Mouse (Mus musculus) heart, adult 11 months (tissue): ENCODE measurements around the gene St3gal3.

Experiments used
- DNase-seq: peaks from one replicate; pipeline ENCODE4 v3.0.0; 2022

The St3gal3 gene

DNA sequence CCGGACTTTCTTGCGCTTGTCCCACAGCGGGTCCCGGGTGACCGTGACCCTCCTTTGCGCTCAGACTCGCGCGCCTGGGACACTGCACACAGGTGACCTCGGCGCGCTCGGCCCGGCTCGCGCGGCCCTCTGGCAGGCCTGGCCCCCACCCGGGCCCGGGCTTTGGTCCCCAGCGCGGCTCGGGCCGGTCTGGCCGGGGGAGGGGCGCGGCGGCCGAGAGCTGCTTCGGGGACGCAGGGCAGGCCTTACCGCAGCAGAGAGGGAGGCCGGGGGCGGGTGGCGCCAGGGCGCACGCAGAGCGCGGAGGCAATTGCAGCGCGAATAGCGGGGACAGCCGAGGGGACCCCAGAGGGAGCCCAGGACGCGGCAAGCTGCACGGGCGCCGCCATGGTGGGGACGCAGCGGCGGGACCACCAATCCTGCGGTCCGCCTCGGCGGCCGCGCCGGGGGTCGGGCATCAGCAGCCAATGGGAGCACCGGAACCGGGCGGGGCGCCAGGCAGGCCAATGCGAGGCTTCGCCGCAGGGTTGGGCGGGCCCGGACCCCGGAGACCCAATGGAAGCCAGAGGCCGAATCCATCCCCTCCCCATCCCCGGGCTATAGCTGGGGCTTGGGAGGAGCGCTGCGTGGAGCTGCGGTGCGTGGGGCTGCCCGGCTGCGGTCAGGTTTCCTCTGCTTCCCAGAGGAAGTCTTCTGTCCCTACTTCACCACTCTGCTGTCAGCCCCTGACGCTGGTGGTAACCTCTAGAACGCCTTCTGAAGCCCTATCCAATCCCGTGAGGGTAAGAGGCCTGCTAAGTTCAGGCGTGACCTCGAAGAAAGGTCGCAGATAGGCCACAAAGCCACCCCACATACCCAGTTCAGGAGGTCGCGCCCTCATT, at the start of gene St3gal3:
St3gal3 (minus strand) TSS at position 430 of the 881 bp plus-strand sequence.
- DNase-seq, result peak; percentile 100

DNA sequence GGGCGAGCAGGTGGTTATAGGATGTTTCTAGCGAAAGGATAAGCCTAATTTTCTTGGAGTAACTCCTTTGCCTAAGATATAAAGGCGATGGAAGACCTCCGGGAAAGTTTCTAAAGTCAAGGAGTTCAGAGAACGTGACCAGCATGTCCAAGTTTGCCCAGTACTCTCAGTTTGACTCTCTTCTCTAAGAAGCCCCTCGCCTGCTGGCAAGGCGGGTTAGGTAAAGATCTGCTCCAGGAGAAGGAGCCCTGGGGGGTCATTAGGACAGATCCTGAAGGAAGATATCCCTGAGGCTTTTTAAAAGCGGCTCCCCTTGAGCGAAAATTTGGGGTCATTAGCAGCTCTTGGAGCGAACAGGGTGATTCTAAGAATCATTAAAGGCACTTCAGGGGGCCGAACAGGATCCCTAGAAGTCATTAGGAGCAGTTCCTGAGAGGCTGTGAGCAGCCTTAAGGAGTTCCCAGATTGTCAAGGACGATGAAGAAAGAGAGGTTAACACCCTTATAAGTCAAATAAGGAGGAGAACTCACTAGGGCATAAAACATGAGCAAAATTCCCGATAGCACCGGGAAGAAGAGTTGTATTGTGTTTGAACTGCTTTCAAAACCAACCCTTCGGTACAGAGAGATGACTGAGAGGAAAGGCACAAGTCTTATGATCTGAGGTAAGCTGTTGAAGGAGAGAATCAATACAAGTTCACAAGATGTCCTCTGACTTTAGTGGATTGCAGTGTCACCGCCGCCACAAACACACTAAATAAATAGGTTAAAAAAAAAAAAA, 45.8 kb upstream of the St3gal3 start:
- no peak for DNase-seq

DNA sequence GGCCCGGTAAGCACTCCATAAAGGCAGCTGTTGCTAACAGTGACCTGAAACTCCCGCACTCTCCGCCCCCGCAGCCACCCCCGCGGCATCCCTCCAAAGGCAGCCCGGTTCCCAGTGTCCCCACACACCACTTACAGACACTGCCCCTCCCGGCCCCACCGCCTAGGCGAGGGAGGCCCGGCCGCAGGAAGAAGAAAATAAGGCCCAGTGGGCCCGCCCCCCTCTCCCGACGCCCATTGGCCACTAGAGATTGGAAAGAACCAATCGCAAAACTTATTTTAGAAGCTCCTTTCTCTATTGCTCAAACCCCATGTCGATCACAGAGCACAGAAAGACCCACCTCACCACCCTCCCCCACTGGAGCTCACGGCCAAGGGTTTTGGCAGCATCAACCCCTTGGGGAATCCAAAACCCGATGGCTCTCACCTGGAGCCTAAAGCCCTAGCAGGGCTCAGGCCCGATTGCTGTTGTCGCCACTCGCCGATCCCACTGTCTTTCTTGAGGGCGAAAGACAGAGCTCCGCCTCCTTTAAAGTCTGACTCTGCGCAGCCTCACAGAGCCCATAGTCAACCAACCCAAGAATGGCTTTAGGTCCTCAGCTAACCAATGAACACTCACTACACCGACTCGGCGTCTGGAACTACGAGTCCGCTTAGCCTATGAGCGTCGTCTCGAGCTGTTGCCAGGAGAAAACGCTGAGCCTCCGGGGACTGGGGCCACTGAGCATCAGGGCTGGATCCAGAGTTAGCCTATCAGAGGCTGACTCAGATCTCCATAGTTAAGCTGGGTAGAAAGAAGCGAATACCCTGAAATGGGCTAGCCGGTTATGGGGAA, 45.0 kb upstream of the St3gal3 start, which contains the start of gene Kdm4a:
Kdm4a (minus strand) TSS at position 577 of the 834 bp plus-strand sequence.
- peak; percentile 100 for DNase-seq

DNA sequence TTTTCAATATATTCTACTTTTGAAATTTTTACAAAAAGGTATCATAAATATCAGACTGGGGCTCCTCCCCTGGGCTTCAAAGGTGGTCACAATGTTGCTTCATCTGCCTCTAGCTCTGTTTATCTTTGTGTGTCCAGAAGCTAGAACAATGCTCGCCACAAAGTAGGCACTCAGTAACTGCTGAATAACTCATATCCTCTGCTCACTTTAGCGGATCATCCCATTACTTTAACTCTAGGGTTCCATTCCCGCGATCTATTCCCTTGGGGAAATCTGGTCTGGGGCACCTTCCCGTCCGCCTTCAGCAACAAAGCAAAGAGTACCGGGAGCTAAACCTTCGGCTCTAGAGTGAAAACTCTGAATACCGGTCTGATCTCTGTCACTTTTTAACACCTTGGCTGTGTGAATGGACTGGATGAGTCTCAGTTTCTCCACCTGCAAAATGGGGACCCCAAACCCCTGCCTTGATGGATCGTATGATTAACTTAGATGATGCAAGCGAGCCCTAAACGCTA, 44.3 kb upstream of the St3gal3 start:
- no peak for DNase-seq

DNA sequence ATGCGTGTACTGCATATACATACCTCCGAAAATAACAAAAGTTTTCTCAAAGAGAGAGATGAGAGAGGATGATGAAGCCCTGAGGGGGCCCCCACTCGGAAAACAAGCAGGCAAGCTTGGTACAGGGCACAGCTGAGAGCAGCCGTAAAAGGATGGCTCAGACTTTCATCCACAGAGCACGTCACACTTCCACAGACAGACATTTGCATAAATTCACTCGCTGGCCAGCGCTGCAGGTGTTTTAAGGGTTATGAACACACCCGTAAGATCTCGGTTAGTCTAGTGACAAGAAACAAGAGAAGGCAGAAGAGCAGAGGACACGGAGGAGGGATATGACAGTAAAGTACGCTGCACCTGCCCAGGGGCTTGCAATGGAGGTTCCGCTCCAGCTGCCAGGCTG, 37.7 kb upstream of the St3gal3 start:
- DNase-seq, result no peak

DNA sequence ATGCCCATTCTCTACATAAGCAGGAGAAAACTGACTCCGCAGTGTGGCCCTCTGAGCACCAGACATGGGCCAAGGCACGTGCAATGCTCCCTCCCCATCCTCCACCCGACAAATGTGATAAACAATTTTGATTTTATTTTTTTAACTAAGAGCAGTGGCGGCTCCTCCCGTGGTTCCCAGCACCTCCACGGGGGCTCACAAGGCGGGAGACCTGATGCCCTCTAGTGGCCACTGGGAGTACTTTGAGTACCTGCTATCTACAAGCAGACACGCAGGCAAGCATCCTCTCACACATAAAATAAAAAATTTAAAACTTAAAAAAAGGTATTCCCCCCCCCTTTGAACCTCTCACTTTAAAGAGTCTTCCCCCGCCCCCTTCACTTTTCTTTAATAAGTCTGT, 36.3 kb upstream of the St3gal3 start:
- DNase-seq, result no peak

DNA sequence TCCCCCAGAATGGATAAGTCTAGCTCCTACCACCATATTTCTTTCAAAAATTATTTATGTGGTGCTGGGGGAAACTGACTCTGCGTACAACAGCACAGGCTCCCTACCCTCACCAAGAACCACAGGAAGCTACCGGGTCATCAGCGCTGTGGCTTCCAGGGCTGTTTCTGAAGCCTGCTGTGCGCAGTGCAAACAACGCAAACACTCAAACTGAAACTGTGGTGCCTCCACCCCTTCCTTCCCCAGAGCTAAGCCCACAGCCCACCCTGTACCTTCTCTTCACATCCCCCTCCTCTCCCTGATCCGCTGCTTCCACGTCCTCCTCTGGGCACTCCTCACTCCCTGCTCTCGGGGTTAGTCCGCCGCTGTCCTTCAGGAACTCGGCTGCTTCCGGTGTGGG, 27.4 kb upstream of the St3gal3 start:
- DNase-seq, result no peak

DNA sequence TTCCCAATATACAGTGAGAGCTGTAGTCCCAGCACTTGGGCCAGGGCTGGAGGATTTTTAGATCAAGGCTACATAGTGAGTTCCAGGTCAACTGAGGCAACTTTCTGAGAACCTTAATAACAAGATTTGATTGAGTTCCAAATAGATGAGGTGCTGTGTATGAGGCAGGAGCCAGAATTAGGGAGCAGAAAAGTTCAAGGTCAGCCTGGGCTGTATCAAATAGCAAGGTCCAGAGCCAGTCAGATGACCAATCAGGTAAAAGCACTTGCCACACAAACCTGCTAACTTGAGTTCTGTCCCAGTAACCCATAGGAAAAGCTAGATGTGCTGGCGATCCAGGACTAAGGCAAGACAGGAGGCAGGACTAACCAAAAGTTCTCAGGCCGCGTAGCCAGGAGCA, 23.0 kb upstream of the St3gal3 start:
- DNase-seq, result no peak

DNA sequence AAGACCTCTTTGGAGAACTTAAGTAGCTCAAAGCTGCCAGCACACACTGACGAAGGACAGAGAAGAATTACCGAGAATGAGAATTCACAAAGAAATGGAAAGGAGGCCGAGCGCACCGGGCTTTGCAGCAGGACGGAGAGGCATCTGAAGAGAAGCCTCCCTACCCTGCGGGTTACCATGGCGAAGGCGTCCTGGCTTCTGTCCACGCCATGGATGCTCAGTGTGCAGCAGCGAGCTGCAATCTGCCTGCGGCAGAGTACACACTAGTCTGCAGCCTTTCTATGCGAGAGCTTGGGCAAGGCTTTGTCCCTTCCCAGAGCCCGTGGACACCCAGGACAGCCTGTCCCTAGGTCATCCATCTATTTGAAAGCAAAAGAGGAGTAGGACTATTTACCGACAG, 21.8 kb upstream of the St3gal3 start:
- no peak for DNase-seq

DNA sequence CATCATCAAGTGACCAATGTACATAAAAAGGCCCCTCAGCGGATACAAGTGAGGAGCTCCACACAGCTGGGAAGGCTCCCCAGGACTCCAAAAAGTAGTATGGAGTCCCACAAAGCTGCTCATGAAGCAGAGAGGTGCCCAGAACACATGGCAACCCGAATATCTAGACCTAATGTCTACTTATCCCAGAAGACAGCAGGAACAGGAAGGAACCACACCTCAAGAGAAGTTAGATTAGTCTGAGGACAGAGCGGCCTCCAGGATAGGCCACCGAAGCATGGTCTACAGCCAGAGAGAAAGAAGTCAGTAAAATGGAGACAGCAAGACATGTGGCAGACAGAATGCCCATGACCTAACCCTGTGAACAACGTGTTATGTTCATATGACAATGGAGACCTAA, 20.2 kb upstream of the St3gal3 start:
- no peak for DNase-seq

DNA sequence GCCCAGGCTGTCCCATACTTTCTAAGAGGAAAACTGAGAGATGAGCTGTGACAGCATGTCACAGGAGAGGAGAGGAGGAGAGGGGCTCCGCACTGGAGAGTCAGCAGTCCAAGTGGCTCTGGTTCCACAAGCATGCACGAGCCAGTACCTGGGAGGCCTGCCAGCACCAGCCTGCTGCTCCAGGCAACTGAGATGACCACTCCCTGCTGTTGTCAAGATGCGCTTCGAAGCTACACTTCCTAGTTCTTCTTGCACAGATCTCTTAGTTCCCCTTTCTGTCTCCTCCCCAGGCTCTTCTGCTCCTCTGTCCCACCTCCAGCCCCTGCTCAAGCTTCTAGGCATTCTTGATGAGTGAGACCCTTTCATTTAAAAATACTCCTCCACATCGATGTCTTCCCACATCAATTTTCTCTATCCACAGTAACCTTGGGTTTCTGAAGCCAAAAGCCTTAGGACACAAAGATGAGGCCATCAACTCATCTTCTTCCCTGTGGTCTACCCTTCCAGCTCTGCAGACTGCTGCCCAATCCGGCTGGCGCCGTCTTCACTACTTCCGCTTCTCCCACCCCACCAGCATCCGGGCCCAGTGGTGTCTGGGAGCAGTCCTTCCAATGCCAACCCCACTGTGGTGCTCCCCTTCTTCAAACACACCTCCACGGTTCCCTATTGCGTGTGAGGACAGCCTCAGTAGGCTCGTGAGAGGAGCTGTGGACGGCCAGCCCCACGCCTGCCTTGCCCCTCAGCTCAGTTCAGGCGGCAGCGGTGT, 17.5 kb upstream of the St3gal3 start:
- peak; percentile 98 for DNase-seq

DNA sequence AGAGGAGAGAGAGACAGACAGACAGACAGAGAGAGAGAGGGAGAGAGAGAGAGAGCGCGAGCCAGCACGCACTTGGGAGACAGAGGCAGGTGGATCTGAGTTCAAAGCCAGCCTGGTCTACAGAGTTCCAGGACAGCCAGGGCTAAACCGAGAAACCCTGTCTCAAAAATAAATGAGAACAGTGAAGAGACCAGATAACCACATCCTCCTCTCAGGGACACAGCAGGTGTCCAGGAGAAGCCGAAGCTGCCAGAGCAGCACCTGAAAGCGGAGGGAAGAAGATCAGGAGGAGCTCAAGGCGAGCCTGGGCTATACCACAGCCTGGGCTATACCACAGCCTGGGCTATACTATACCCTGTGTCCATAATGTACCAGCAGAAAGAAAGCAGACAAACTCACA, 16.1 kb upstream of the St3gal3 start:
- DNase-seq, result no peak

DNA sequence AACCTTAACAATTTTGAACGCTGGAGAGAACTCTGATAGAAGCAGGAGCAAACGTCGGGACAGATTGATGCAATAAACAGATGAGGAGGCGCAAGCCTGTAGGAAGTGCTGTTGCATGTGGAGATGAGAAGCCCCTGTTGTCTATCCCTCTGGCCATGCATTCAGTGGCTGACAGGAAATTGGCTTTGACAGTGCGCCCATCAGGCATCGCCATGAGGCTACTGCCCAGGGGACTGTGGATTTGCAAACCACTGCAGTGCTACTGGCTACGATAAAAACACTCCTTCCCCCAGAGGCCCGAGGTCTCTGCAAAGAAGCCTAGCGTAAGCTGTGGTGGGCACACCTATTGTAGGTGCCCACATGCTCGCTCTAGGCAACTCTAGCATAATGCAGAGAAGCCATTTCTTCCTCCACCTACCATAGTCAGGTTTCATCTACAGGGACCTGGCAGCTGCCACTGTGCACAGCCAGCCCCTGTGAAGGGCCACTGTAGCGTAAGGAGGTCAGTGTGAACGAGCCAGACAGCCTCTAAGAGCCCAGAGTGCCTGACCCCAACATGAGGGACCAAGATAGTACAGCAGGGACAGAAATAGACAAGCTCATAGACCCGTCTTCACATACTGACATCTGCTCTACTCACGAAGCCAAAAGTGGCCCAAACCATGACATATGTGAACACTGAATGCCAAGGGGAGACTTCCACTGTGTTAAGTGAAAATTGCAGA, 15.4 kb upstream of the St3gal3 start:
- peak; percentile 96 for DNase-seq

DNA sequence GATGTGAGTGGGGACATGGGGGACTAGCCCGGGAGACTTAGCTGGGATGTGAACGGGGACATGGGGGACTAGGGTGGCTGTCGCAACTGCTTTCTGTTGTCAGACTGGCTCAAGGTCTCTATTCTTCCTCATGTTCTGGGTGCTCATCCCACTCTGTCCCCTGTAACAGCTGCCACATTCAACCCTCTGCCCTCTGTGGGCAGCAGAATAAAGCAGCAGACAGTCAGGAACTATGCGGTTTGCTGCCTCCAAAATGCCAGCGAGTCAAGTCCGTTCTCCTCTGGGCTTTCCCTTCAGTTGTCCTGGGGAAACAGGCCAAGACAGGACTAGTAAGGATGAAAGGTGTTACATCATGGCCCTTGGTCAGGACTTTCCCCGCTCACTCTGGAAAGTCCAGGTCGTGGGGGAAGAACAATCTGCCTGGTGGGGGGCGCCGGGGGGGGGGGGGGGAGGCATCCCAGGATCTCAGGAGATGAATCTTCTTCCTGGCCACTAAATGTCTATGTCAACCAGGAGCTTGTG, 14.4 kb upstream of the St3gal3 start:
- DNase-seq, result no peak

DNA sequence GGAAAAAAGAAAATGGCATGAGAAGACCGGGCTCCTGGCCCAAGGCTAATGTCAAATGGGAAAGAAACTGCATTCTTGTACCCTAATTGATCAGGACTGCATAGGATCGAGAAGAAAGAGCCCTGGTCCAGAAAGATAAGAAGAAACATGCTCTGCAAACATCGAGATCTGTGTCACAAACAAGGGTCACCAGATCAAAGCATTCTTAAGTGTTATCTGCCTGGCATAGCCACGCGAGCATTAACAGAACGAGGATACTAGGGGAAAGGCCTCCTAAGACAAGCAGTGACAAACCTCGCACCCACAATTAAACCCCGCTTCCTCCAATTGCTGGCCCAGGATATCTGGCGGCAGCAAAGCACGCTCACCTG, 13.6 kb upstream of the St3gal3 start:
- DNase-seq, result no peak

DNA sequence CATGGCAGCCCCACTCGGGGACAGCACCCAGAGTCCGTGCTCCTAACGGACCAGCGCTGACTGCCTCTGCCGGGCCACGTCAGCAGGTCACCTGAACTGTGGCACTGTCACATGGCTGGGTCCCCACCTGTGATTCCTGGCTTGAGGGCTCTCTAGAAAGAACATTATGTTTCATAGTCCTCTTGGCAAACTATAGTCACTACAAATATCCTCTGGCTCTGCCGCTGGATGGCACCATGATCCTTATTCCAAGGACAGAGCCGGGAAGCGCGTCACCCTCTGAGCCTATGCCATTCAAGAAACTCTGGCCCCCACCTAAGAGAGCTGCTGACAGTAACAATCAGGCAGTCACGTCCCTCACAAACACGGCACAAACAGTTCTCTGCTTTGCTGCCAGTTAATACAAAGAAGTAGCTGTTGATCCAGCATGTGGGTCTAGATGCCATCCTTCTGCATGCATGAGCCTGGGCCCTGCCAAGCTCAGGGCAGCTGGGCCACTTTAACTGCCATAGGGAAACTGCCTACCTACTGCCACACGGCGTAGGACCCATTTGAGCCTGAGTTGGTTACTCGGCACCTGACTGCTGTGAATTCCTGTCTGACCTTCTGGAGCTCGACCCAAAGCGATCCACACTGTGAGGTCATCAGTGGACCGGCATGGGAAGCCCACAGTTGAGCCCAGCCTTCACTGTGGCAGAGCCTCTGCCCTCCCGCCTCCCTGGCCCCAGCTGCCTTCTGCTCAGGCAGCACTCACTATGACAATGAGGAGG, 13.0 kb upstream of the St3gal3 start:
- peak; percentile 98 for DNase-seq

DNA sequence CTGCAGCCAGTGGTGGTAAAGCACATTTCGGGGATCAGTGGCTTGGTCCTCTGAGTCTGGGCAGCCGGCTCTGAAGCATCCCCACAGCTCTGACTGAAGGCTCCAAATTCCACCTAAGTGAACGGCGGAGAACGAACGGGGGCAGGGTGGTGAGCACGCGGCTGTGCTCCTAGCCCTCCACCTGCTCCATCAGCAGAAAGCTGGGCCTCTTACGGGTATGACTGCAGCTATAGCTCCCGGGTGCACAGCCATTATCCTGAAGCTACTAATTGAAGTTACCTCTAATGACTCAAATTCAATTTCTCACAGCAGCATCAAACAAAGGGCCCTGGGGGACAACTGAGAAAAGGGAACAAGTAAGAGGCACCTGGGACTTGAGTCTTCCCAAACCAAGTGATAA, 12.4 kb upstream of the St3gal3 start:
- no peak for DNase-seq

DNA sequence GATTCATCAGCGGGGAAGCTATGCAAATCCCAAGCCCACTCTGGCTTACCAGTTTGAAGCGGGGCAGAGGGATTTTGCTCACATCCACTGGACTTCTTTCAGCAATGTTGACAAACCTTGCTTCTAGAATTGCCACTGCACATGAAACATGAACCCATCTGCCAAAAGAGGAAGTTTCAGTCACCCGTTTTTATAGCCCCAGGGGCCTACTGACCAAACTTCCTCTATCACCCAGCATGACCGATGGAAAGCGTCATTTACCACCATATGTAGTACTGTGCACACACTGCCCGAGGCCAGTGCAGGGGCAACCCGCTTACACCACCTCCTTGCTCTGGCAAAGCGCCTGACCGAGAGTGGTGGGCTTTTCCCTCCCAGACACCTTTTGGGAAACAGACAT, 9.6 kb upstream of the St3gal3 start:
- peak; percentile 96 for DNase-seq

DNA sequence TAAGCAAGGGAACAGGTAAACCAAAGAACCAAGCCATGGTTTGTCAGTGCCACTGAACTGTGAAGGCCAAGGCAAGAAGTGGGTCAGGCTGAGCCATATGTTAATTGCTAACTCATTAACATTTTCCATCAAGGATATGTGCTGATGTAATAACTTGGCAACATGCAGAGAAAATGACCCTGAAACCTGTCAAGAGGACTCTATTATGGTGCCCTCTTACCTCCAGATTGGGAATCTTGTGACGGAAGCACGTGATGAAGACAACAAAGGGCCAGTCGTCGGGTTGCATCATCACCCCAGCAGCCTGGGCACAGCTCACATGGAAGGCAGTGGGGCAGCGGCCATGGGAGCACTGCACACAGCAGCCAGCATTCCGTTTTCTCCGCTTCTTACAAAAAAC, 9.0 kb upstream of the St3gal3 start:
- DNase-seq, result peak; percentile 87

DNA sequence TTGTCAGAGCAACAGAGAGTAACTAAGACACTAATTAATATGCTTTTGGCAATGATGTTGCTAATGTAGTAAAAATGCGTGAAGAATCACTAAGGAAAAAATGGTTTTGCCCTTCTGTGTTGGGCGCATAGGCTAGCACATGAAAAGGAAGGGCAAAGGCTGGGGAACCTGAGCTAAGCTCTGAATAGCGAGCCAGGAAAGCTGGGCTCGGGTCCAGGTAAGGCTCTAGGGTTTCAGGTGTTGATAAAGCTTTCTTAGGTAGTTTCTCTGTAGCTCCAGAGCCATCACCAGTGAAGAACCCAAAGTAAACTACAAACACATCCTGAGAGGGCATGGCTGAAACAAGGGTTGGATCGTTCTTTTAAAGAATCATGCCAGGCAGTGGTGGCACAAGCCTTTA, 6.8 kb upstream of the St3gal3 start:
- no peak for DNase-seq
